Mouse (Mus musculus) adipocyte (in vitro differentiated cells): Measurements from ENCODE around the gene Gm20498.
"Not testable (repeated sequence)": the region's sequence is repeated elsewhere in the genome, so short reads cannot be mapped to it uniquely, and the experiment has no call there.

Experiments
- DNase-seq: peaks from one replicate; pipeline ENCODE4 v3.0.0-alpha.2; 2016; ENCODE audit warnings: low spot score

Gm20498 gene

GRCm38 (mm10) chr12:81532316-81533028 is at the start of gene Gm20498, which contains the start of gene Synj2bp:
Gene Gm20498, minus strand, starts transcription at chr12:81532905.
Gene Synj2bp, minus strand, starts transcription at chr12:81532911.
- DNase-seq = peak; percentile 84

DNA sequence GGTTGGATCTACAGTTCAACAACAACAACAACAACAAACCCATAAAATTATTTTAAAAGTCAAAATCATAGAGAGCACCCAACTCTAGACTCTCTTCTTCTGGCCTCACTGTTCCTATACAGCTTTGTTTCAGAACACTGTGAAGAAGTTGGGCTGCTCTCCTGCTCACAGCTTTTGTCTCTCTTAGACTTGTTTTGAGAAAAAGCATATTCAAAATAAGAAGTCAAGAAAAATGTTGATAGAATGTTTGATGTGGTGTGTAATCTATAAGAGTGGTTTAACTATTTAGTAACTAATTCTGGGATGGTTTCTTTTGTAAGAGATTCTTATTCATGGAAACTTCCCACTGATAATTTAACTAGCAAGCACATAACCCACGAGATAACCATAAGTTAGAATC is 35.7 kb upstream of the Gm20498 start, which contains the start of gene Adam21:
Gene Adam21, minus strand, starts transcription at position 101 of the 400 bp plus-strand sequence.
- DNase-seq = no peak

DNA sequence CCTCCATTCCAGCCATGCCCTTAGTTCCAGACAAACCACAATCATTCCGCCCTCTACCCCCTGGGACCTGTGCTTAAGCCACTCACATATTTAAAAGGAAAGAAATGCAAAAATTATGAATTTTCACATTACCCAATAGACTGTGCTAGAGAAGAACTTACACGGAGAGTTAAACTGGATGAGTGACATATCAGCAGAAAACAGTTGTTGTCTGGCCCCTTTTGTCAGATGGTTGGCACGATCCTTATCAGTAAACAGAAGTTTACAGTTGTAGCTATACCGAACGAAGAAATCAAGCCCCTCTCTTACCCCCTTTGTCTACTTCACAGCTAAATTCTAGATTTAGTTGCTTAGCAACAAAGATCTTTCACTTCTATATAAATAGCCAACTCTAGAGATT is 35.2 kb upstream of the Gm20498 start:
- DNase-seq = no peak

DNA sequence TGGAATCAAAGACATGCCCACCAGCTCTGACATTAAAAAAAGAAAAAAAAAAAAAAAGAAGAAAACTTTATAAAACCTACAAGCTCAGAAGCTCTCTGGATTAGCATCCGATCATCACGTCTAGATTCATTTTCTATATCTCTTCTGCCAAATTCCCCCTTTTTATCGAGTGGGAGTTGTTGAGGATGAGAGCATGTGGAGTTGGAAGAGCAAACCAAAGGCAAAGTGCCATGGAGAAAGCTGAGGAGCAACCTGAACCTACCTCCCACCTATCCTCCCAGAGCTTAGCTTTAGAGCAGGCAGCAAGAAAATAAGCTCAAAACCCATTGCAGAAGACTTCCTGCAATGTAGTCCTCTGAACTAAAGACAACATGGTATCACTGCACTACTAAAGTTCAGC is 31.5 kb upstream of the Gm20498 start:
- no peak for DNase-seq

GRCm38 (mm10) chr12:81549286-81549685 is 16.6 kb upstream of the Gm20498 start:
- peak; percentile 67 for DNase-seq

DNA sequence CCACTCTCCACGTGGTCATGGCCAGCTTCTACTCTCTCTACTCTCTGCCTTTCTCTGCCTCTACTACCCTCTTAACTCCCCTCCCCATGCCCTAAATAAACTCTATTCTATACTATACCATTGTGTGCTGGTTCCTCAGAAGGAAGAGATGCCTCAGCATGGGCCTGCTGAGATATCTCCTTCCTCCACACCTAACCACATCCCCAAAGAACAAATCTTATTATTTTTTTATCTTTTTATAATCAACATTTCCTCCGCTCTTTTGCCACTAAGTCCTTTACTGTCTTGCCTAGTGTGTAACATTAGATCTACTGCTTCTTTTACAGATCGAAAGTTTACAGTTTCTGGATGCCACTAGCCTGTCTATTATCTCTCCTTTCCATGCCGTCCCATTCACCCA is 14.5 kb upstream of the Gm20498 start:
- DNase-seq = no peak

- DNase-seq = no peak
Measured at GRCm38 (mm10) chr12:81533029-81533419, 319 bp upstream of the Gm20498 start.

DNA sequence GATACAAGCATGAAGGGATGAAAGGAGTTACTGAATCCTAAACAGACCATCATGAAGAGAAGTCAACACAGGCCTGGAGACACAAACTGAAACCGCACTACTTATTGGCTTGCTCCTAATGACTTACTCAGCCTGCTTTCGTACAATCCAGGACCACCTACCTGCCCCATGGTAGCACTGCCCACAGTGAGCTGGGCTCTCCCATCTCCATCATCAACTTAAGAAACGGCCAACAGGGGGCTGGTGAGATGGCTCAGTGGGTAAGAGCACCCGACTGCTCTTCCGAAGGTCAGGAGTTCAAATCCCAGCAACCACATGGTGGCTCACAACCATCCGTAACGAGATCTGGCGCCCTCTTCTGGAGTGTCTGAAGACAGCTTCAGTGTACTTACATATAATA is 2.1 kb downstream of the Gm20498 start:
- DNase-seq = not testable (repeated sequence)

GRCm38 (mm10) chr12:81496906-81497305 is 35.8 kb downstream of the Gm20498 start:
- not testable (repeated sequence) for DNase-seq

- no peak for DNase-seq
Measured at GRCm38 (mm10) chr12:81490491-81490890, 42.2 kb downstream of the Gm20498 start.

DNA sequence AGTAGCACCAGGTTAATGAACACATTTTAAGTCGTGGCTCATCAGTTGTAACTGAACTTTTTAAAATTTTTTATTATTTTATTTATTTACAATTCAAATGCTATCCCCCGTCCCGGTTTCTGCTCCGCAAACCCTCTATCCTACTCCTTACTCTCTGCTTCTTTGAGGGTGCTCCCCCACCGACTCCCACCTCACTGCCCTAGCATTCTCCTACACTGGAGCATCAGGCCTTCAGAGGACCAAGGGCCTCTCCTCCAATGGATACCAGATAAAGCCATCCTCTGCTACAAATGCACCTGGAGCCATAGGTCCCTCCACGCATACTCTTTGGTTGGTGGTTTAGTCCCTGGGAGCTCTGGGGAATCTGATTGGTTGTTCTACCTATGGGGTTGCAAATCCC is 47.4 kb downstream of the Gm20498 start:
- no peak for DNase-seq

DNA sequence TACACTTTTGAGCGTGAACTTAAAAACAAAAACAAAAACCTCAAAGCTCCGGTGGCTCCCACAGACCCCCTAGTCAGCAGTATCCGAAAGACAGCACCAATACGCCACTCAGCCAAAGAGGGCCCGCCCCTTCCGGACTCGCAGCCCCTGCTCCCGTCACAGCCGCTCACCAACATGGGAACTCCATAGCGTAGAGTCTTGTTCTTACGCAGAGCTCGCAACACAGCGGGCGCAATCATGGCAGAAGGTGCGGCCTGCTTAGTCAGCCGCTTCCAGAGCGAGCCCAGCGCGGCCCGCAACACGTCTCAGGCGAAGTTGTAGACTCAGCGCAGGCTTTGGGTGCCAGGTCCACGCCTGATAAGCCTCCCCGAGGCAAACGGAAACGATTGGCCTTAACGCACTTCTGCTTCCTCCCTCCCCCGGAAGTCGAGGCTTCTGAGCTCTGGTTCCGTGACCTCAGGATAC is 47.9 kb downstream of the Gm20498 start, which contains the start of gene Cox16:
Gene Cox16, minus strand, starts transcription at position 401 of the 465 bp plus-strand sequence.
- DNase-seq = peak; percentile 91

DNA sequence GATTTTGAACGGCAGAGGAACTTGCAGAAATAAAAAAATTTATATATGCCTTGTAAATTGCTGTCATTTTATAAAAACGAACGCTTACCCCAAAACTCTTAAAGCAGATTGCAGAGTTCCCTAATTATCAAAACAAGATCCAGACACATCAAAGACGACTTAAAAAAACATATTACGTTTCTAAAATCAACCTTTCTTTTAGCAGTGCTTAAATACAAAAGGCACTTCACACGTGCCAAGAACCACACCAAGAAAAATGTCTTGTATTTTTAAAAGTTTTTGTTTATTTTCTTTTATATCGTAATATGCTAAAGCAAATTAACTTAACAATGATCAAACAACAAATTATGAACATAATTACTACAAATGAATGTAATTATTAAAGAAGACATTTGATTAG is 48.5 kb downstream of the Gm20498 start:
- no peak for DNase-seq

DNA sequence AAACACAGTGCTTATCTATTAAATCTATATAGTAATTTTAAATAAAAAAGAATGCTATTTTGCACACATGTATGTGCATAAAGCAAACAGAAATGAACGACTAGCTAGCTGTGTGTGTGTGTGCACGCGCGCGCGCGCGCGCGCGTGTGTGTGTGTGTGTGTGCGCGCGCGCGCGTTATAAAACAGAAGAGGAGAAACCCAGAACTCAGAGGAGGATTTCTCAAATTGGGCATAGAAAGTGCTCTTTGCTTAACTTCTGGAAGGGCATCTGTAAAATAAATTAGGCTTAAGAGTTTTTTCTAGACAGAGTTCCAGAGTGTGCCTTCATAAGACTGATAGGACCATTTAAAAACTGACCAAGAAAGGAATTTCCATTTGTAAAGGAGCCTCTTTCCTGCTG is 49.0 kb downstream of the Gm20498 start:
- DNase-seq = peak; percentile 31

DNA sequence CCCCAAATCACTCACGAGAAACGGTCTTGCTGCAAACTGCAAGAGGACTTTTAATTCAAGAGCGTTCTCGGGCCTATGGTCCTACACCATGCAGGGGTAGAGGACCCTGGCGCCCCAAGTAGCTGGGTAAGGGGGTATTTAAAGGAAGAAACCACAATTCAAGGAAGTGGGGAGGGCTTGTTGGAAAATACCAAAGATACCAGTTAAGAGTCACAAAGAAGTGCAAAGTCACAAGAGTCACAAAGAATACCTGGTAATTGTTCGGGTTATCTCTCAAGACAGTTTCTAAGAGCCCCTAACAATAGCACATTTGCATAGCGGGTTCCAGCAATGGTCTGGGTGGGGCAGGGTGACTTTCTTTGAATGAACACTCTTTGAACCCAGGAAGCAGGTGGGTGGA is 73.7 kb downstream of the Gm20498 start:
- not testable (repeated sequence) for DNase-seq

DNA sequence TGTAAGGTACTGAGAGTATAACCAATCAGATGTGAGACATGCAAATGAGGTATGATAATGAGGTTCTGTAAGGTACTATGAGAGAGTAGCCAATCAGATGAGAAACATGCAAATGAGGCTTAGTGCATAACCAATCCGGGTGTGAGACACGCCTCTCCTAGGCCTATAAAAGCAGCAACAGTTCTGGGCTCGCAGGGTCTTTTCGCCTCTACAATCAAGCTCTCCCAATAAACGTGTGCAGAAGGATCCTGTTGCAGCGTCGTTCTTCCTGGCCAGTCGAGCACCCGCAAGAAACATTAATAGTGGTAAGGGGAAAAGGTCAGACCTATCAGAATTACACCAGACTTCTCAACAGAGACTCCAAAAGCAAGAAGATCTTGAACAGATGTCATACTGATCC is 93.7 kb downstream of the Gm20498 start:
- DNase-seq = not testable (repeated sequence)

DNA sequence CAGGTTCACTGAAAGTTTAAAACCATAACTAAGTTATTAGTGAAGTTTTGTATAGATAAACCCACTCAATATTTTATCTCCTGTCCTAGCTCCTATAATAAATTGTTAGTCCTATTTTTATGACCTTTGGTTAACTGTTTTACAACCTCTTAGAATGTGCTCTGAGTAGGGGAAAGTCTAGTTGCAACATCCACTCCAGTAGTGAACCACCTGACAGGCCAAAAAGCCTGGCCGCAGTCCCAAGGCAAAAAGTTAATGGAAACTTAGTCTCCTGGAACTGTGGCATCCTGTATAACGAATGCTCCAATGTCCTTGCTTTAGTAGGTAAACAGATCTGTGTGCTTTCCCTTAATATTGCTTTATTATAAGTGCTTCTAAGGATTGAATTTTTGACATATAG is 97.9 kb downstream of the Gm20498 start:
- peak; percentile 70 for DNase-seq

DNA sequence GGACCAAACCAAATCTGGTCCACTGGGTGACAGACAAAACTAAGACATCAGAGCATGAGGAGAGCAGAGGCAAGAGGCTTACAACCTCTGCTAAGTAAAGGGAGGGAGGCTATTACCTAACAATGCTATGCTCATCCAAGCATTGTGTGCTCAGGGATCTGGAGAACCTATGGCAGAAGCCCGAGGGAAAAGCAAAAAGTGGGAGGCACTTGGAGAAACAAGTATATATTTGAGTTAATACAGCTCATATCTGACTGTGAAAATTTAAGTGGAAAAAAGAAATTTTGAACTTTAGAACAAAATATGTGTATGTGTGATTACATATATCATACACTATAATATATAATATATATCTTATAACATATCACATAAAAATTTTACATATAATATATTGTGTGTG is 110.9 kb downstream of the Gm20498 start, which contains the start of gene Adam4:
Gene Adam4, minus strand, starts transcription at position 101 of the 400 bp plus-strand sequence.
- no peak for DNase-seq

GRCm38 (mm10) chr12:81413211-81413610 is 119.5 kb downstream of the Gm20498 start:
- DNase-seq = no peak

DNA sequence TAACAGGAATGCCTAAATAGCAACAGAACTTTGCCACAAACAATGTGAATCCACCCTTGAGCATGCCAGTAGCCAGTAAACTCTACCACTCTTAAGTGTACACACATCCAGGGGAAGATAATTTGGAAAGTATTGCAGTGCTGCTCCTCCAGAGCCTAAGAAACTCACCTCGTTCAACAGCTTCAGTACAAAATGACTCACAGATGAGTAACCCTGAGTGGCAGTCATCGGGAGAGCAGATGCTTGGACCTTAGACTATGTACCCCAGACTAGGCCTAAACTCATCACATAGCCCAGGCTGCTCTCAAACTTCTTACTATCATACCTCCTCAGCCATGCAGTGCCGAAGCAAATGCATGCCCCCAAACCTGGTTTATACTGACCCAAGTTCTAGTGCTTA is 123.7 kb downstream of the Gm20498 start:
- DNase-seq = no peak

DNA sequence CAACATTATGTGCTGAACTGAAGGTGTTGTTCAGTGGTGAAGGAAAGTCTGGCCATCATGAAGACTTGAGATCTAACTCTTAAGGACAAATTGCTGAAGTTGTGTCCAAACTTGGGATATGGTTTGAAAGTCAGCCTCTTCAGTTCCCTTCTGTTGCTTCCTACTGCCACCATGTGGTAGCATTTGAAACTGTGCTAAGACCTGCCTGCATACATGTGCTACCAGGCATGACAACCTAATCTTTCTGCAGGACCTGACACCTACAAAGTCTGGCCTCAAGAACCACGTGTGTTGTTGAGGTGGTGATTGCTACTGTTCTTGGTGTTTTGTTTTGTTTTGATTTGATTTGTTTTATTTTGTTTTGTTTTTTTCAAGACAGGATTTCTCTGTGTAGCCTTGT is 130.5 kb downstream of the Gm20498 start:
- peak; percentile 77 for DNase-seq

- DNase-seq = not testable (repeated sequence)
Measured at GRCm38 (mm10) chr12:81379364-81379763, 153.3 kb downstream of the Gm20498 start, which contains the start of gene Gm4787. Gene Gm4787, minus strand, starts transcription at chr12:81379464.

DNA sequence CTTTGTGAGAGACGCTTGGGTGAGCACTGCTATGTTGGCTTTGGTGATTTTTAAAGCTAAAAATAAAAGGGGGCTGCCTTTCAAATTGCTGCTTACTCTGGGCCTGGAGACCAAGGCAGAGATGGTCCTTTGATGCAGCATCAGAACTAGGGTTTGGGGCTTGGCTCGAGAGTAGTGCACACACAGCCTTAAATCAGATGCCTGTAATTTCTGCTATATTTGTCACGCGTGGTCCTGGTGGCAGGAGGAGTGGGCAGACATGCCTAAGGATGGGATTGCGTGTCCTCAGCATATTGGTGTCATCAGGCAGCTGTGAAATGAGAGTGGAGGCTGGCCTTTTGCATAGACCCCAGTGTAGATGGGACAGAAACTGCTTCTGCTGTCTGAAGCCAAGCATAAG is 198.9 kb downstream of the Gm20498 start:
- no peak for DNase-seq
